Comparison of ENCODE assay signal across 8 mouse cellular contexts in the genomic region with DNA sequence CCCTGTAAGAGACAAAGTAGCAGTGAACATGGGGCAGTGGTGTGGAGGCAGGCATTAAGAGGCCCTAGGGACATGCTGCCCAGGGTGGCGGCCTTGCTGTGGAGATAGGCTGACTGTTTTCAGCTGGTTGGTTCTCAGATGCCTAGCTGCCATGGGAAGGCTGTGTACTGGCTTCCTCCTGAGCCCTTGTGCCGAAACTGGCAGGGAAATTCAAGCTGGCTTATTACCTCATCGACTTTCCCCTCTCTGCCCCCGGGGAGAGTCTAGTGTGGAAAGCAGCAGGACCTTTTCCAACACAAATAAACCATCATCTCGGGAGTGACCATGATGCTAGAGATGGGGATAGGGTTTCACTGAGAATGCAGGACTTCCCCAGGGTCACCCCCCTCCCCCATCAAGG. TPM values are rescaled to one million over a fixed set of nuclear protein-coding genes. Genes with fewer than 3 reads are reported as not detected.
DNase-seq lines count a peak whose midpoint lies in the region; ATAC-seq and TF ChIP-seq lines count a peak whose summit lies in the region.

No protein-coding gene starts in this region.

- ATAC-seq in neural tube, embryonic 11.5 days (ENCODE audit: insufficient read depth, low FRiP score, low TSS enrichment), result no peak
- no peak for ATAC-seq in heart, embryonic 11.5 days (replicated peaks; ENCODE audit: insufficient number of reproducible peaks, low FRiP score, low TSS enrichment)
- ATAC-seq in forebrain, embryonic 16.5 days, result no peak

- H3K4me3 ChIP-seq in neural tube, embryonic 11.5 days (ENCODE audit: low read depth, low read length), result no peak overlapping the region
- H3K4me3 ChIP-seq in heart, embryonic 11.5 days (ENCODE audit: low read depth, low read length), result no peak overlapping the region
- no peak overlapping the region for H3K4me3 ChIP-seq in myocyte
- no peak overlapping the region for H3K4me3 ChIP-seq in forebrain, embryonic 16.5 days (replicated peaks; ENCODE audit: low read length)

- H3K4me2 ChIP-seq in neural tube, embryonic 11.5 days (ENCODE audit: low read depth), result no peak overlapping the region
- H3K4me2 ChIP-seq in heart, embryonic 11.5 days, result no peak overlapping the region
- H3K4me2 ChIP-seq in myocyte (ENCODE audit: low read depth), result peak overlapping the region; percentile 56
- no peak overlapping the region for H3K4me2 ChIP-seq in forebrain, embryonic 16.5 days (ENCODE audit: low read length)

- H3K9me3 ChIP-seq in neural tube, embryonic 11.5 days (ENCODE audit: control insufficient read depth, low read length), result no peaks in the 10 kb centered on the region
- no peaks in the 10 kb centered on the region for H3K9me3 ChIP-seq in heart, embryonic 11.5 days (replicated peaks; ENCODE audit: control insufficient read depth, low read length)
- no peaks in the 10 kb centered on the region for H3K9me3 ChIP-seq in forebrain, embryonic 16.5 days (ENCODE audit: control insufficient read depth, low read length)

- no peak for TF ChIP-seq POLR2A in myocyte (IDR thresholded peaks at IDR 0.05; ENCODE audit: insufficient read length, low read depth)

- H3K27ac ChIP-seq in neural tube, embryonic 11.5 days (ENCODE audit: low read depth, low read length), result no peak overlapping the region
- peak overlapping the region; percentile 32; the same call in 1 of the 2 replicates for H3K27ac ChIP-seq in heart, embryonic 11.5 days (ENCODE audit: low read depth, low read length)
- no peak overlapping the region for H3K27ac ChIP-seq in forebrain, embryonic 16.5 days (ENCODE audit: low read length)

- no peaks in the 10 kb centered on the region for H3K27me3 ChIP-seq in neural tube, embryonic 11.5 days (ENCODE audit: control insufficient read depth, insufficient read depth, low read length)
- no peaks in the 10 kb centered on the region for H3K27me3 ChIP-seq in heart, embryonic 11.5 days (ENCODE audit: control insufficient read depth, insufficient read depth, low read length)
- H3K27me3 ChIP-seq in myocyte (ENCODE audit: control insufficient read depth, insufficient read depth, insufficient read length), result no peaks in the 10 kb centered on the region
- H3K27me3 ChIP-seq in forebrain, embryonic 16.5 days (replicated peaks; ENCODE audit: control insufficient read depth, insufficient read depth, low read length), result no peaks in the 10 kb centered on the region

- H3ac ChIP-seq in myocyte (ENCODE audit: control insufficient read depth, insufficient read length), result no peak overlapping the region

- peak; percentile 44 for DNase-seq in embryo, embryonic 10 days (ENCODE audit: low spot score)
- no peak for DNase-seq in embryo, embryonic 9.5 days (ENCODE audit: extremely low spot score)
- peak; percentile 30 for DNase-seq in neural tube, embryonic 11.5 days (ENCODE audit: low spot score)
- DNase-seq in neural tube, embryonic 10.5 days (ENCODE audit: extremely low spot score, low spot score), result no peak
- DNase-seq in urinary bladder, adult 18-20 months (ENCODE audit: low spot score in 2 of 2), result no peak

- H3K4me1 ChIP-seq in neural tube, embryonic 11.5 days (ENCODE audit: control insufficient read depth, insufficient read depth, low read length), result peaks cover 26% of the 10 kb centered on the region
- H3K4me1 ChIP-seq in heart, embryonic 11.5 days (ENCODE audit: control insufficient read depth, insufficient read depth, low read length), result peaks cover 39% of the 10 kb centered on the region
- H3K4me1 ChIP-seq in forebrain, embryonic 16.5 days (replicated peaks; ENCODE audit: control insufficient read depth, insufficient read depth, low read length), result peaks cover 11% of the 10 kb centered on the region

- no peaks in the 10 kb centered on the region for H3K36me3 ChIP-seq in neural tube, embryonic 11.5 days (ENCODE audit: control insufficient read depth, insufficient read depth, low read length)
- H3K36me3 ChIP-seq in heart, embryonic 11.5 days (ENCODE audit: control insufficient read depth, insufficient read depth, low read length), result no peaks in the 10 kb centered on the region
- no peaks in the 10 kb centered on the region for H3K36me3 ChIP-seq in myocyte (ENCODE audit: control insufficient read depth, insufficient read depth)
- H3K36me3 ChIP-seq in forebrain, embryonic 16.5 days (ENCODE audit: control insufficient read depth, insufficient read depth), result no peaks in the 10 kb centered on the region

- H3K9ac ChIP-seq in neural tube, embryonic 11.5 days (ENCODE audit: low read length), result no peak overlapping the region
- H3K9ac ChIP-seq in heart, embryonic 11.5 days (ENCODE audit: low read depth, low read length), result no peak overlapping the region
- H3K9ac ChIP-seq in forebrain, embryonic 16.5 days (replicated peaks; ENCODE audit: low read depth, low read length), result no peak overlapping the region

- 36% methylated on average over 5 of the region's 5 CpGs for WGBS in neural tube, embryonic 11.5 days
- 31% methylated on average over 5 of the region's 5 CpGs for WGBS in heart, embryonic 11.5 days (ENCODE audit: insufficient replicate concordance)
- WGBS in forebrain, embryonic 16.5 days, result 37% methylated on average over 5 of the region's 5 CpGs

- H3K79me2 ChIP-seq in myocyte (ENCODE audit: control insufficient read depth, insufficient read depth), result no peaks in the 10 kb centered on the region

TF ChIP-seq in myocyte, 11 proteins besides CTCF, POLR2A, EP300 and RAD21:
- TF ChIP-seq E2F4 (IDR thresholded peaks at IDR 0.05; ENCODE audit: insufficient read depth), result no peak
- TF ChIP-seq CEBPB (IDR thresholded peaks at IDR 0.05; ENCODE audit: insufficient read depth, poor library complexity, severe bottlenecking), result 0 out of 2 replicates have a peak, but pooled peaks have one; percentile 33
- TF ChIP-seq POLR2AphosphoS2 (IDR thresholded peaks at IDR 0.05; ENCODE audit: insufficient read length, low read depth), result no peak
- peak; percentile 32 for TF ChIP-seq SRF (IDR thresholded peaks at IDR 0.05; ENCODE audit: control insufficient read depth, insufficient read length, low read depth)
- no peak for TF ChIP-seq MYOD1 (IDR thresholded peaks at IDR 0.05; ENCODE audit: control insufficient read depth in 1 of 3, insufficient read length in 2 of 3, low read depth in 2 of 3)
- TF ChIP-seq TCF12 (IDR thresholded peaks at IDR 0.05; ENCODE audit: insufficient read depth, poor library complexity, severe bottlenecking), result no peak
- no peak for TF ChIP-seq USF1 (IDR thresholded peaks at IDR 0.05; ENCODE audit: low read depth)
- no peak for TF ChIP-seq MAX (IDR thresholded peaks at IDR 0.05; ENCODE audit: low read depth)
- no peak for TF ChIP-seq TCF3 (IDR thresholded peaks at IDR 0.05; ENCODE audit: insufficient read length, low read depth)
TF ChIP-seq in myocyte: peak in this region for 2.

RNA-seq across cellular contexts. Expression of a gene that starts 28.0 kb away (rescaled TPM):
- 44.7 and 47.1 TPM in 2 replicates for polyA plus RNA-seq in neural tube, embryonic 11.5 days (2014; fragmentation: Nextera tagmentation; extraction: Ambion mirVana)
- 24.4 TPM in 2 replicates for polyA plus RNA-seq in heart, embryonic 11.5 days (2014; fragmentation: Nextera tagmentation; extraction: Ambion mirVana)
- 17.0 TPM for polyA plus RNA-seq in myocyte (2012; fragmentation: generic; extraction: Trizol)
- 124 and 163 TPM in 2 replicates for polyA plus RNA-seq in forebrain, embryonic 16.5 days (2015; fragmentation: Nextera tagmentation; extraction: Ambion mirVana)

Comparison
In these comparisons a context has a peak if more than half of its experiments do, and no peak if none do; other contexts are left out.
1. DNase-seq: peak in embryo, embryonic 10 days (single experiment) and neural tube, embryonic 11.5 days (single experiment); none in embryo, embryonic 9.5 days (single experiment), neural tube, embryonic 10.5 days (single experiment) and urinary bladder, adult 18-20 months (0 of 2).